ENCODE assay signal across 10 mouse cellular contexts in the genomic region with DNA sequence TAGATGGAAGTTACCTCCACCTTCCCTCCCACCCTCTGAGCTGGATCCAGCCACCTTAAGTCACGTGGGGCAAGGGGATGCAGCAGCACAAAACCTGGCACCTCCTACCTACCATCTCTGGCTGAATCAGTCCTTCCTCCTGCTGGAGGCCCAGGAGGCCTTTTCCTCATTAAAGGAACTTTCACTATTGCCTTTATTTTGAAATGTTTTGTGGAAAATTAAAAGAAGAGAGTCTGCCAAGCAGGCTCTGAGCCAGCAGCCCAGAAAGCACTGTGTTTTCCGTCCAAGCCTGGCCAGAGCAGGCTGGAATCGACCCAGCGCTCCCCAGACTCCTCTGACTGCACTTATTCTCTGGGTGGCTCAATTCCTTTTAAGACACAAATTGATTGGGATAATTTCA.
A peak's percentile ranks its signal among the peaks of the same experiment; 100 is the strongest.
DNase-seq lines count a peak whose midpoint lies in the region; ATAC-seq lines count a peak whose summit lies in the region.
"Had no signal": no experiment of that assay in that cellular context is flagged by ENCODE, and none has a peak within 500 bp of the region (broad histone marks: within the 10 kb centered on the region; RNA-seq: fewer than 3 reads in every experiment).

No protein-coding gene starts in this region.

- H3K9ac ChIP-seq in intestine, embryonic 15.5 days = no peak overlapping the region
- H3K9ac ChIP-seq: heart, embryonic 13.5 days; limb, embryonic 13.5 days had no signal

- DNase-seq in heart, adult 11 months = peak; percentile 96
- no peak for DNase-seq in heart, embryonic 10.5 days (ENCODE audit: low spot score)
- DNase-seq in adipocyte (ENCODE audit: low spot score) = peak; percentile 35
- peak; percentile 42 to 57 for DNase-seq in gastrocnemius, adult 8-10 months (ENCODE audit: low spot score in 2 of 2)
- peak; percentile 48 for DNase-seq in layer of hippocampus, postnatal 36 days
- DNase-seq in urinary bladder, postnatal 36 days (ENCODE audit: low spot score in 2 of 2) = peak; percentile 8 to 74
- no peak for DNase-seq in spleen, postnatal 36 days (ENCODE audit: low spot score in 2 of 2)

- no peak overlapping the region for H3K27ac ChIP-seq in heart, embryonic 10.5 days
- H3K27ac ChIP-seq in intestine, embryonic 15.5 days = no peak overlapping the region
- H3K27ac ChIP-seq: heart, embryonic 13.5 days; limb, embryonic 13.5 days had no signal

- no peaks in the 10 kb centered on the region for H3K36me3 ChIP-seq in heart, embryonic 10.5 days
- no peaks in the 10 kb centered on the region for H3K36me3 ChIP-seq in intestine, embryonic 15.5 days
- H3K36me3 ChIP-seq: heart, embryonic 13.5 days; limb, embryonic 13.5 days had no signal

- H3K9me3 ChIP-seq in heart, embryonic 10.5 days = no peaks in the 10 kb centered on the region
- H3K9me3 ChIP-seq in intestine, embryonic 15.5 days = no peaks in the 10 kb centered on the region
- H3K9me3 ChIP-seq: limb, embryonic 13.5 days had no signal

- H3K27me3 ChIP-seq in heart, embryonic 10.5 days (ENCODE audit: insufficient read depth, poor library complexity, severe bottlenecking) = no peaks in the 10 kb centered on the region
- H3K27me3 ChIP-seq in intestine, embryonic 15.5 days (replicated peaks) = no peaks in the 10 kb centered on the region
- H3K27me3 ChIP-seq: heart, embryonic 13.5 days; limb, embryonic 13.5 days had no signal

- no peak overlapping the region for H3K4me3 ChIP-seq in heart, embryonic 10.5 days
- H3K4me3 ChIP-seq in intestine, embryonic 15.5 days (replicated peaks) = no peak overlapping the region
- H3K4me3 ChIP-seq: heart, embryonic 13.5 days; limb, embryonic 13.5 days had no signal

- WGBS in heart, embryonic 10.5 days = 72% methylated on average over 4 of the region's 4 CpGs
- WGBS in intestine, embryonic 15.5 days = 67% methylated on average over 4 of the region's 4 CpGs

- H3K4me1 ChIP-seq in heart, embryonic 10.5 days = 0 out of 2 replicates have a peak, but pooled peaks cover 10% of the 10 kb centered on the region
- H3K4me1 ChIP-seq in intestine, embryonic 15.5 days (replicated peaks) = no peaks in the 10 kb centered on the region
- H3K4me1 ChIP-seq: limb, embryonic 13.5 days had no signal

- no peak for ATAC-seq in intestine, embryonic 15.5 days

- no peak overlapping the region for H3K4me2 ChIP-seq in intestine, embryonic 15.5 days (replicated peaks)
- H3K4me2 ChIP-seq: heart, embryonic 13.5 days; limb, embryonic 13.5 days had no signal

Comparison
In these comparisons a context has a peak if more than half of its experiments do, and no peak if none do; other contexts are left out.
1. DNase-seq: peak in heart, adult 11 months (single experiment), adipocyte (single experiment), gastrocnemius, adult 8-10 months (2 of 2), layer of hippocampus, postnatal 36 days (2 of 2) and urinary bladder, postnatal 36 days (2 of 2); none in heart, embryonic 10.5 days (single experiment) and spleen, postnatal 36 days (0 of 2).